Mouse (Mus musculus) heart, embryonic 16.5 days (tissue): ENCODE data around the gene Pard6b. TPM values are rescaled to one million over a fixed set of nuclear protein-coding genes. Genes with fewer than 3 reads are reported as not detected.

Source experiments
- ATAC-seq: fragments of 200-750 bp; cut with Nextera tagmentation; replicated peaks from 2 replicates; pipeline ENCODE4 v1.8.0; 2017; ENCODE audit warnings: moderate number of reproducible peaks; ENCODE audit not compliant: insufficient read depth, low FRiP score; ENCODE audit errors: extremely low read depth
- H3K27ac ChIP-seq: fragments of 300-500 bp; sonication (generic); 2 replicates; pipeline ENCODE4 v1.5.1; 2014; ENCODE audit warnings: mild to moderate bottlenecking, low read length, control low read depth, moderate library complexity
- H3K27me3 ChIP-seq: fragments of 300-500 bp; sonication (generic); 2 replicates; pipeline ENCODE4 v1.6.1; 2014; ENCODE audit warnings: low read length, mixed read lengths; ENCODE audit not compliant: control insufficient read depth, insufficient read depth
- H3K36me3 ChIP-seq: fragments of 300-500 bp; sonication (generic); 2 replicates; pipeline ENCODE4 v1.6.1; 2014; ENCODE audit not compliant: control insufficient read depth, insufficient read depth
- H3K4me1 ChIP-seq: fragments of 300-500 bp; sonication (generic); 2 replicates; pipeline ENCODE4 v1.6.1; 2014; ENCODE audit warnings: low read length, mixed read lengths; ENCODE audit not compliant: control insufficient read depth, insufficient read depth
- H3K4me2 ChIP-seq: fragments of 300-500 bp; sonication (generic); 2 replicates; pipeline ENCODE4 v1.6.1; 2014; ENCODE audit warnings: low read depth, mild to moderate bottlenecking, control low read depth, low read length
- H3K4me3 ChIP-seq: fragments of 300-500 bp; sonication (generic); 2 replicates; pipeline ENCODE4 v1.5.1; 2014; ENCODE audit warnings: mild to moderate bottlenecking, control low read depth, low read length
- H3K9ac ChIP-seq: fragments of 300-500 bp; sonication (generic); 2 replicates; pipeline ENCODE4 v1.6.1; 2014; ENCODE audit warnings: low read length, control low read depth
- H3K9me3 ChIP-seq: fragments of 300-500 bp; sonication (generic); replicated peaks from 2 replicates; pipeline ENCODE4 v1.6.1; 2016; ENCODE audit warnings: low read length; ENCODE audit not compliant: control insufficient read depth
- WGBS: fragments of 180-500 bp; shearing (Covaris S2); extraction: QIAGEN DNeasy Blood & Tissue Kit; methylation state at CpG from one replicate; pipeline ENCODE4 v1.1.7; 2014; 5-methylcytosine and 5-hydroxymethylcytosine counted together
- polyA plus RNA-seq: library from polyadenylated mRNA; unstranded; fragments of >200 nt; fragmentation: Nextera tagmentation; extraction: Ambion mirVana; gene quantifications from 2 replicates; pipeline ENCODE4 v1.2.1, GENCODE M21; 2015

Pard6b gene
- polyA plus RNA-seq, 1 experiment from 2014 or later: 5.4 TPM

- no peak overlapping the region for H3K27ac ChIP-seq
- H3K4me1 ChIP-seq: peaks cover 9% of the 10 kb centered on the region
- no peak overlapping the region for H3K9ac ChIP-seq
- 49% methylated on average over 10 of the region's 10 CpGs for WGBS
- H3K4me3 ChIP-seq: no peak overlapping the region
- no peak overlapping the region for H3K4me2 ChIP-seq
- no peaks in the 10 kb centered on the region for H3K9me3 ChIP-seq
- no peaks in the 10 kb centered on the region for H3K36me3 ChIP-seq
- ATAC-seq: no peak
- H3K27me3 ChIP-seq: peaks cover 3% of the 10 kb centered on the region; the same call in 1 of the 2 replicates
These were observed 4.9 kb downstream of the Pard6b start for GRCm38 (mm10) chr2:168085621-168086265.

GRCm38 (mm10) chr2:168086318-168086717, 5.5 kb downstream of the Pard6b start:
- H3K4me1 ChIP-seq: peaks cover 9% of the 10 kb centered on the region
- H3K9me3 ChIP-seq: no peaks in the 10 kb centered on the region
- H3K27ac ChIP-seq: no peak overlapping the region
- H3K9ac ChIP-seq: no peak overlapping the region
- no peak overlapping the region for H3K4me2 ChIP-seq
- ATAC-seq: no peak
- no peaks in the 10 kb centered on the region for H3K36me3 ChIP-seq
- H3K27me3 ChIP-seq: peaks cover 3% of the 10 kb centered on the region; the same call in 1 of the 2 replicates
- H3K4me3 ChIP-seq: no peak overlapping the region
- WGBS: 67% methylated on average over 6 of the region's 6 CpGs

- ATAC-seq: no peak
- Histone ChIP-seq H3K36me3 (no peaks in the 10 kb centered on the region), H3K4me3 (no peak overlapping the region), H3K27me3 (peaks cover 3% of the 10 kb centered on the region; the same call in 1 of the 2 replicates), H3K9ac (no peak overlapping the region), H3K4me1 (peaks cover 10% of the 10 kb centered on the region), H3K9me3 (no peaks in the 10 kb centered on the region), H3K4me2 (no peak overlapping the region), H3K27ac (no peak overlapping the region)
- WGBS: 67% methylated on average over 9 of the region's 9 CpGs
These were observed 6.0 kb downstream of the Pard6b start for GRCm38 (mm10) chr2:168086839-168087238.

- WGBS: 49% methylated on average over 11 of the region's 11 CpGs
- Histone ChIP-seq H3K27ac (peak overlapping the region; percentile 55), H3K36me3 (no peaks in the 10 kb centered on the region), H3K4me1 (peaks cover 24% of the 10 kb centered on the region), H3K9me3 (no peaks in the 10 kb centered on the region), H3K4me3 (no peak overlapping the region), H3K9ac (peak overlapping the region; percentile 26; the same call in 1 of the 2 replicates), H3K4me2 (no peak overlapping the region), H3K27me3 (no peaks in the 10 kb centered on the region)
- ATAC-seq: peak; percentile 75
These were observed 10.8 kb downstream of the Pard6b start for GRCm38 (mm10) chr2:168091560-168091959.

- Histone ChIP-seq H3K27me3 (no peaks in the 10 kb centered on the region), H3K4me3 (no peak overlapping the region), H3K9ac (no peak overlapping the region), H3K36me3 (no peaks in the 10 kb centered on the region), H3K4me1 (peaks cover 24% of the 10 kb centered on the region), H3K27ac (no peak overlapping the region), H3K4me2 (no peak overlapping the region), H3K9me3 (no peaks in the 10 kb centered on the region)
- 89% methylated on average over 4 of the region's 4 CpGs for WGBS
- ATAC-seq: no peak
These were observed 12.3 kb downstream of the Pard6b start for GRCm38 (mm10) chr2:168093077-168093476.

- Histone ChIP-seq H3K9me3 (no peaks in the 10 kb centered on the region), H3K27ac (peak overlapping the region; percentile 82), H3K4me3 (no peak overlapping the region), H3K4me1 (peaks cover 24% of the 10 kb centered on the region), H3K4me2 (peak overlapping the region; percentile 17; the same call in 1 of the 2 replicates), H3K36me3 (peaks cover 5% of the 10 kb centered on the region; the same call in 1 of the 2 replicates), H3K27me3 (no peaks in the 10 kb centered on the region), H3K9ac (peak overlapping the region; percentile 60; the same call in 1 of the 2 replicates)
- no peak for ATAC-seq
- WGBS: 29% methylated on average over 8 of the region's 8 CpGs
These were observed 14.3 kb downstream of the Pard6b start for GRCm38 (mm10) chr2:168095077-168095476.

GRCm38 (mm10) chr2:168096487-168096886, 15.7 kb downstream of the Pard6b start:
- H3K36me3 ChIP-seq: peaks cover 5% of the 10 kb centered on the region; the same call in 1 of the 2 replicates
- no peaks in the 10 kb centered on the region for H3K27me3 ChIP-seq
- 87% methylated on average over 3 of the region's 3 CpGs for WGBS
- H3K4me2 ChIP-seq: no peak overlapping the region
- no peak overlapping the region for H3K4me3 ChIP-seq
- peaks cover 24% of the 10 kb centered on the region for H3K4me1 ChIP-seq
- no peaks in the 10 kb centered on the region for H3K9me3 ChIP-seq
- H3K9ac ChIP-seq: no peak overlapping the region
- no peak overlapping the region for H3K27ac ChIP-seq
- ATAC-seq: no peak

GRCm38 (mm10) chr2:168098040-168098439, 17.2 kb downstream of the Pard6b start:
- ATAC-seq: 0 out of 2 replicates have a peak, but pooled peaks have one; percentile 26
- Histone ChIP-seq H3K9ac (no peak overlapping the region), H3K4me1 (peaks cover 21% of the 10 kb centered on the region), H3K36me3 (peaks cover 5% of the 10 kb centered on the region; the same call in 1 of the 2 replicates), H3K27me3 (no peaks in the 10 kb centered on the region), H3K4me2 (no peak overlapping the region), H3K4me3 (no peak overlapping the region), H3K27ac (no peak overlapping the region), H3K9me3 (no peaks in the 10 kb centered on the region)
- 33% methylated on average over 6 of the region's 6 CpGs for WGBS

GRCm38 (mm10) chr2:168100008-168100407, 19.2 kb downstream of the Pard6b start:
- Histone ChIP-seq H3K4me2 (no peak overlapping the region), H3K9me3 (no peaks in the 10 kb centered on the region), H3K36me3 (peaks cover 5% of the 10 kb centered on the region; the same call in 1 of the 2 replicates), H3K4me1 (peaks cover 13% of the 10 kb centered on the region), H3K27ac (no peak overlapping the region), H3K9ac (no peak overlapping the region), H3K4me3 (no peak overlapping the region), H3K27me3 (no peaks in the 10 kb centered on the region)
- 74% methylated on average over 13 of the region's 13 CpGs for WGBS
- no peak for ATAC-seq
